Mouse (Mus musculus) MEL (cell line): ENCODE measurements around the gene Sobp. TPM values are rescaled to one million over a fixed set of nuclear protein-coding genes. Genes with fewer than 3 reads are reported as not detected.
A peak's percentile ranks its signal among the peaks of the same experiment; 100 is the strongest.

Experiments used
- DNase-seq: peaks from one replicate; pipeline ENCODE4 v3.0.0; 2011; ENCODE audit warnings: low read depth, low spot score
- H3K27ac ChIP-seq: 2 replicates; pipeline ENCODE4 v1.5.1; 2012; ENCODE audit warnings: low read depth, mild to moderate bottlenecking, control low read depth, low read length, moderate library complexity; ENCODE audit not compliant: control insufficient read depth
- H3K27me3 ChIP-seq, 2 experiments: fragments of 150-350 bp in 1 of 2; sonication (generic) in 1 of 2; 2 replicates each; pipeline ENCODE4 v1.6.1; 2012; ENCODE audit warnings: low read length in 2 of 2, mild to moderate bottlenecking in 2 of 2, improper control_type of control experiment in 1 of 2, moderate library complexity in 1 of 2; ENCODE audit not compliant: insufficient read depth in 2 of 2, control insufficient read depth in 1 of 2
- H3K36me3 ChIP-seq, 2 experiments: 2 replicates each; pipeline ENCODE4 v1.6.1; 2012 to 2014; ENCODE audit warnings: low read length in 2 of 2, improper control_type of control experiment in 1 of 2, inconsistent platforms in 1 of 2, mild to moderate bottlenecking in 1 of 2; ENCODE audit not compliant: insufficient read depth in 2 of 2, control insufficient read depth in 1 of 2
- H3K4me1 ChIP-seq, 2 experiments: fragments of 150-350 bp in 1 of 2; sonication (generic) in 1 of 2; 2 replicates each; pipeline ENCODE4 v1.6.1; 2012; ENCODE audit warnings: low read length in 2 of 2, improper control_type of control experiment in 1 of 2, mild to moderate bottlenecking in 1 of 2; ENCODE audit not compliant: insufficient read depth in 2 of 2, control insufficient read depth in 1 of 2
- H3K4me3 ChIP-seq, 2 experiments: fragments of 150-350 bp in 1 of 2; sonication (generic) in 1 of 2; 2 replicates each; pipeline ENCODE4 v1.5.1; 2012; ENCODE audit warnings: low read depth in 2 of 2, low read length in 2 of 2, mild to moderate bottlenecking in 2 of 2, moderate library complexity in 2 of 2, control low read depth in 1 of 2, improper control_type of control experiment in 1 of 2; ENCODE audit not compliant: control insufficient read depth in 1 of 2, insufficient read depth in 1 of 2
- H3K79me2 ChIP-seq: 2 replicates; pipeline ENCODE4 v1.6.1; 2012; ENCODE audit warnings: mild to moderate bottlenecking, low read length, moderate library complexity; ENCODE audit not compliant: control insufficient read depth, poor library complexity, insufficient read depth
- H3K9ac ChIP-seq: 2 replicates; pipeline ENCODE4 v1.6.1; 2012; ENCODE audit warnings: low read depth, mild to moderate bottlenecking, control low read depth, low read length, moderate library complexity; ENCODE audit not compliant: control insufficient read depth, poor library complexity, severe bottlenecking
- H3K9me3 ChIP-seq: fragments of 150-350 bp; sonication (generic); replicated peaks from 2 replicates; pipeline ENCODE4 v1.6.1; 2012; ENCODE audit warnings: mild to moderate bottlenecking, low read length, improper control_type of control experiment, moderate library complexity; ENCODE audit not compliant: insufficient read depth
- BHLHE40 ChIP-seq: IDR thresholded peaks from 2 replicates; pipeline ENCODE4 v1.6.1; 2012; ENCODE audit warnings: low read depth, mild to moderate bottlenecking, inconsistent platforms, low read length, improper control_type of control experiment, borderline replicate concordance
- CTCF ChIP-seq, 3 experiments: IDR thresholded peaks in 2 of 3; conservative IDR thresholded peaks in 1 of 3; 2 replicates each; pipeline ENCODE4 v1.5.1; 2011 to 2012; ENCODE audit warnings: low read length in 3 of 3, low read depth in 2 of 3, mild to moderate bottlenecking in 2 of 3, improper control_type of control experiment in 1 of 3, inconsistent platforms in 1 of 3, mixed read lengths in 1 of 3, moderate library complexity in 1 of 3; ENCODE audit not compliant: control insufficient read depth in 1 of 3, insufficient read depth in 1 of 3, poor library complexity in 1 of 3, severe bottlenecking in 1 of 3
- E2F4 ChIP-seq: IDR thresholded peaks from 2 replicates; pipeline ENCODE4 v1.6.1; 2011; ENCODE audit warnings: low read depth, low read length, improper control_type of control experiment, borderline replicate concordance
- ELF1 ChIP-seq: IDR thresholded peaks from 2 replicates; pipeline ENCODE4 v1.6.1; 2014; ENCODE audit warnings: low read depth, mild to moderate bottlenecking, inconsistent platforms, low read length, improper control_type of control experiment, moderate library complexity
- GABPA ChIP-seq: IDR thresholded peaks from 2 replicates; pipeline ENCODE4 v1.6.1; 2012; ENCODE audit warnings: low read depth, mild to moderate bottlenecking, inconsistent platforms, low read length, improper control_type of control experiment, moderate library complexity
- GATA1 ChIP-seq: IDR thresholded peaks from 2 replicates; pipeline ENCODE4 v1.6.1; 2011; ENCODE audit warnings: low read depth, low read length, improper control_type of control experiment
- JUND ChIP-seq: IDR thresholded peaks from 2 replicates; pipeline ENCODE4 v1.6.1; 2011; ENCODE audit warnings: low read depth, mild to moderate bottlenecking, improper control_type of control experiment, low read length
- KAT2A ChIP-seq: conservative IDR thresholded peaks from 2 replicates; pipeline ENCODE4 v1.6.1; 2012; ENCODE audit warnings: low read depth, low read length, improper control_type of control experiment, inconsistent platforms
- MAX ChIP-seq: IDR thresholded peaks from 2 replicates; pipeline ENCODE4 v1.6.1; 2011; ENCODE audit warnings: low read length, improper control_type of control experiment
- MYB ChIP-seq: IDR thresholded peaks from 2 replicates; pipeline ENCODE4 v1.6.1; 2011; ENCODE audit warnings: mild to moderate bottlenecking, low read depth, low read length, improper control_type of control experiment
- MYC ChIP-seq: IDR thresholded peaks from 2 replicates; pipeline ENCODE4 v1.6.1; 2011; ENCODE audit warnings: low read depth, mild to moderate bottlenecking, low read length, improper control_type of control experiment, moderate library complexity
- NELFE ChIP-seq: IDR thresholded peaks from 2 replicates; pipeline ENCODE4 v1.6.1; 2011; ENCODE audit warnings: low read depth, low read length, improper control_type of control experiment
- NRF1 ChIP-seq: IDR thresholded peaks from 2 replicates; pipeline ENCODE4 v1.6.1; 2014; ENCODE audit warnings: low read depth, mild to moderate bottlenecking, inconsistent platforms, low read length, improper control_type of control experiment, moderate library complexity; ENCODE audit not compliant: poor library complexity, insufficient read depth, severe bottlenecking
- POLR2A ChIP-seq, 2 experiments: IDR thresholded peaks; 2 replicates each; pipeline ENCODE4 v1.6.1; 2011 to 2012; ENCODE audit warnings: low read length in 2 of 2, mild to moderate bottlenecking in 2 of 2, control low read depth in 1 of 2, improper control_type of control experiment in 1 of 2, low read depth in 1 of 2, moderate library complexity in 1 of 2; ENCODE audit not compliant: control insufficient read depth in 1 of 2, insufficient read depth in 1 of 2, poor library complexity in 1 of 2
- POLR2AphosphoS2 ChIP-seq: IDR thresholded peaks from 2 replicates; pipeline ENCODE4 v1.6.1; 2011; ENCODE audit warnings: low read length, improper control_type of control experiment
- POLR2AphosphoS5 ChIP-seq: IDR thresholded peaks from 2 replicates; pipeline ENCODE4 v1.6.1; 2012; ENCODE audit warnings: low read depth, borderline replicate concordance, mild to moderate bottlenecking, inconsistent platforms, low read length, moderate library complexity, mixed read lengths
- RAD21 ChIP-seq: IDR thresholded peaks from 2 replicates; pipeline ENCODE4 v1.6.1; 2011; ENCODE audit warnings: mild to moderate bottlenecking, low read depth, low read length, improper control_type of control experiment
- SMC3 ChIP-seq: IDR thresholded peaks from 2 replicates; pipeline ENCODE4 v1.6.1; 2011; ENCODE audit warnings: low read depth, low read length, improper control_type of control experiment
- TCF12 ChIP-seq: IDR thresholded peaks from 2 replicates; pipeline ENCODE4 v1.6.1; 2014; ENCODE audit warnings: low read depth, mild to moderate bottlenecking, inconsistent platforms, low read length, improper control_type of control experiment, moderate library complexity
- UBTF ChIP-seq: IDR thresholded peaks from 2 replicates; pipeline ENCODE4 v1.6.1; 2012; ENCODE audit warnings: low read depth, mild to moderate bottlenecking, inconsistent platforms, low read length, improper control_type of control experiment, moderate library complexity, borderline replicate concordance; ENCODE audit not compliant: insufficient read depth
- USF1 ChIP-seq: IDR thresholded peaks from 2 replicates; pipeline ENCODE4 v1.6.1; 2014; ENCODE audit warnings: low read depth, mild to moderate bottlenecking, inconsistent platforms, low read length, improper control_type of control experiment, moderate library complexity
- ZKSCAN1 ChIP-seq: IDR thresholded peaks from 2 replicates; pipeline ENCODE4 v1.6.1; 2012; ENCODE audit warnings: low read depth, mild to moderate bottlenecking, inconsistent platforms, low read length, improper control_type of control experiment, moderate library complexity
- polyA plus RNA-seq, 2 experiments: library from polyadenylated mRNA; stranded (reverse) in 1 of 2; unstranded in 1 of 2; fragments of >175 nt in 1 of 2; fragments of >200 nt in 1 of 2; gene quantifications; 2 replicates each; pipeline versions ENCODE4 v1.2.1 to v1.2.4; 2012; ENCODE audit warnings: low replicate concordance in 2 of 2, low read depth in 1 of 2; ENCODE audit not compliant: insufficient read length in 2 of 2, insufficient read depth in 1 of 2, missing spikeins in 1 of 2
- total RNA-seq: library from RNA; depleted of rRNA; stranded (reverse); fragments of 300-350 nt; gene quantifications from 2 replicates; pipeline ENCODE4 v1.2.3, GENCODE M21; 2012

Gene Sobp
- total and polyA plus RNA-seq, 3 experiments = not detected

DNA sequence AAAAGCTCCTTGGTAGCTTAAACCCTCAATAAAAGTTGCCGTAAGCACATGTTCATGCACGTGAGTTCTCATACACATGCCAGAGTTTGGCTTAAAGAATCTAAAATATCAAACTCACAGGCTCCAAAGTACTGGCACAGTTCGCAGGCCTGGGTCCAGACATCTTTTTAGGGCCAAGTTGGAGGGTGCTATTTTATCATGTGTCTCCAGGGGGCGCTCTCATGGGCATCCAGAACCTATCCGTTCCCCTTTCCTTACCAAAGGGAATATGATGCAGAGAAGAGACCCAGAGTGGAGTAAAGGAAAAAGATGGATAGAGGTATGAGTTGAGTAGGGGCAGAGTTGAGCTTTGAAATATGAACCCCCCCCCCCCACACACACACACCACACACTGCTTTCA lies 121.9 kb downstream of the Sobp start:
- no peaks in the 10 kb centered on the region for H3K79me2 ChIP-seq
- H3K27ac ChIP-seq = no peak overlapping the region
- H3K4me1 ChIP-seq = no peaks in the 10 kb centered on the region
- no peaks in the 10 kb centered on the region for H3K9me3 ChIP-seq
- no peak overlapping the region for H3K4me3 ChIP-seq
- H3K27me3 ChIP-seq = peaks cover 0 to 1% of the 10 kb centered on the region in 2 experiments; a peak in 1 of 4 replicates
- no peak overlapping the region for H3K9ac ChIP-seq
- TF ChIP-seq CTCF (IDR thresholded peaks at IDR 0.05 in 2 of 3, conservative IDR thresholded peaks at IDR 0.05 in 1 of 3; ENCODE audit: control insufficient read depth in 1 of 3, insufficient read depth in 1 of 3, low read depth in 2 of 3, low read length in 3 of 3, poor library complexity in 1 of 3, severe bottlenecking in 1 of 3) = peak; percentile 51 to 62 (median 51)
- TF ChIP-seq RAD21 = peak; percentile 12
- TF ChIP-seq POLR2A (IDR thresholded peaks at IDR 0.05; ENCODE audit: control insufficient read depth in 1 of 2, insufficient read depth in 1 of 2, low read depth in 1 of 2, low read length in 2 of 2, poor library complexity in 1 of 2) = no peak
- peak; percentile 25; the same call in 1 of the 2 replicates for TF ChIP-seq SMC3
- TF ChIP-seq, all 39 proteins: peak for 3
- no peaks in the 10 kb centered on the region for H3K36me3 ChIP-seq
- DNase-seq = peak; percentile 15

DNA sequence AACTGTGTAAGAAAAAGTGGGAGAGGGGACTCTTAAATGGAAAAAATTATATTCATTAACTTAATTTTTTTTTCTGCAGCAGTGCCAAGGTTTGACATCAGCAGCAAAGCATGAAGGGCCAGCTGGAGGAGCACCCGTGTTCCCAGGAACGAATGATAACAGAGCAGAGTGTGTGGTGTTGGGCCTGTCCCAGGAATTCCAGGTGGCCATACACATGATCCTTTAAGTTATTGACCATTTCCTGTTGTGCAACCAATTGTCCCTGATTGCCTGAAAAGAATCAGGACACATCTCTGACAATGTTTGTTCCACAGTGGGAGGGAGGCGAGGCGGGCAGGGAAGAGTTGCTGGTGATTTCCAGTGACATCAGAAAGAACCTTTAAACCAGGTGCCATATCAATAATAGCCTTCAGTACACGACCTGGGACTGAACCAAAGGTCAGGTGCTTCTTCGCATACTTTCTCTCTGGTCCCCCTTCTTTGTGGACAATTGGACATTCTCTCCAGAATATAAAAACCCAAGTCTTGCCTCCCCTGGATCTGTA lies 126.5 kb downstream of the Sobp start:
- Histone ChIP-seq H3K36me3 (no peaks in the 10 kb centered on the region), H3K9me3 (no peaks in the 10 kb centered on the region), H3K27me3 (no peaks in the 10 kb centered on the region), H3K79me2 (no peaks in the 10 kb centered on the region), H3K4me3 (no peak overlapping the region), H3K9ac (no peak overlapping the region), H3K27ac (no peak overlapping the region)
- DNase-seq = no peak
- TF ChIP-seq GABPA = no peak
- TF ChIP-seq POLR2AphosphoS5 = no peak
- no peak for TF ChIP-seq POLR2AphosphoS2
- no peak for TF ChIP-seq TCF12
- TF ChIP-seq ZKSCAN1 = no peak
- TF ChIP-seq JUND = no peak
- TF ChIP-seq, all 39 proteins: peak for 0
- peaks cover 0 to under 1% of the 10 kb centered on the region in 2 experiments; a peak in 1 of 4 replicates for H3K4me1 ChIP-seq

DNA sequence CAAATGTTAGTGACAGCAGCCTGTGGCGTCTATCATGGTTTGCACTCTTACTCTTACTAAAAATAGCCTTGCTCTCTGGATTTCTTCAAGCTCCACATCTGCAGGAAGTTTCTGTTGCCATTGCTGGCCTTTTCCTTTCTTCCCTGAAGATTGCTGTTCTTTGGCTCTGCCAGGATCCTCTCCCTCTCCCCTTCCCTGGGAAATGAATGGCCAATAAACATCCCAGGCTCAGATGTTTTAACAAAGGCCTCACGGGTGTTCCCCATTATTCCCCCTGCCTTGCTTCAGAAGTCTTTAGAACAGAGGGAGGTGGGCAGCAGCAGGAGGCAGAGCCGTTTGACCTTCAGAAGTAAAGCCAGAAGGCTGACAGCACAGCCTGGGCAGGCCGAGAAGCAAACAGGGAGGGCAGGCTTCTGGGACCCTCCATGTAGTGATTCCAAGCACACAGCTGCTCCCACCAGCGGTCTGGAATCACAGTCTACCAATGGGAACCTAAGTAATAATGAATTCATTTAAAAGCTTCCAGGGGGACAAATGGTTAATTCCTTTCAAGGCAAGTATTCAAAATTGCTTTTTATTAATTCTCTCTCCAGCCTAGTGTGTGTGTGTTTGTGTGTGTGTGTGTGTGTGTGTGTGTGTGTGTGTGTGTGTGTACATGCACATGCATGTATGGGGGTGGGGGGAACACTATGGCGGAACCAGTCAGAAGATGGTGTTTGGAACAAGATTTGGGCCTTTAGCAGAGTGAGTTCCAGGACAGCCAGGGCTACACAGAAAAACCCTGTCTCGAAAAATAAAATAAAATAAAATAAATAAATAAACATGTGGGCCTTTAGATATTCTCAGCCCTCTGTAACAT lies 130.8 kb downstream of the Sobp start:
- no peak overlapping the region for H3K27ac ChIP-seq
- TF ChIP-seq TCF12 (no peak), NELFE (no peak), NRF1 (no peak), ZKSCAN1 (no peak), USF1 (no peak), KAT2A (no peak), E2F4 (no peak), BHLHE40 (no peak), RAD21 (no peak), CTCF (IDR thresholded peaks at IDR 0.05 in 2 of 3, conservative IDR thresholded peaks at IDR 0.05 in 1 of 3; ENCODE audit: control insufficient read depth in 1 of 3, insufficient read depth in 1 of 3, low read depth in 2 of 3, low read length in 3 of 3, poor library complexity in 1 of 3, severe bottlenecking in 1 of 3) (no peak), MAX (no peak), POLR2AphosphoS2 (no peak), SMC3 (no peak), UBTF (no peak), MYC (no peak), ELF1 (no peak), MYB (no peak), GATA1 (no peak)

More for the DNA sequence above, 130.8 kb downstream of the Sobp start:
- H3K4me3 ChIP-seq = no peak overlapping the region
- no peaks in the 10 kb centered on the region for H3K79me2 ChIP-seq
- no peaks in the 10 kb centered on the region for H3K9me3 ChIP-seq
- H3K36me3 ChIP-seq = peaks cover 0 to 8% of the 10 kb centered on the region in 2 experiments; a peak in 2 of 4 replicates
- no peaks in the 10 kb centered on the region for H3K27me3 ChIP-seq
- H3K9ac ChIP-seq = no peak overlapping the region
- DNase-seq = no peak
- H3K4me1 ChIP-seq = peaks cover 7 to 9% of the 10 kb centered on the region in 2 experiments
